Mouse (Mus musculus) megakaryocyte, adult 5-6 weeks (primary cell): ENCODE measurements around the gene Pgrmc1. TPM values are rescaled to one million over a fixed set of nuclear protein-coding genes. Genes with fewer than 3 reads are reported as not detected.
A peak's percentile ranks its signal among the peaks of the same experiment; 100 is the strongest.

Source experiments
- ATAC-seq: 2 replicates; pipeline ENCODE4 v1.8.0; 2016; ENCODE audit warnings: mild to moderate bottlenecking, inconsistent platforms; ENCODE audit not compliant: poor library complexity, severe bottlenecking
- total RNA-seq, 2 experiments: library from RNA; stranded (forward) in 1 of 2; stranded (reverse) in 1 of 2; fragments of 153-499, 151-499 nt in 1 of 2; fragments of 221-1000, 200-1000 nt in 1 of 2; gene quantifications; 2 replicates each; pipeline versions ENCODE4 v1.2.3 to v1.2.4; 2015 to 2017

The Pgrmc1 gene
- total RNA-seq, 2 experiments from 2014 or later: 45.5 to 47.8 TPM

GRCm38 (mm10) chrX:36602926-36603325 is 4.9 kb downstream of the Pgrmc1 start:
- no peak for ATAC-seq

GRCm38 (mm10) chrX:36604040-36604439 is 6.0 kb downstream of the Pgrmc1 start:
- no peak for ATAC-seq

- ATAC-seq: no peak
Observed at GRCm38 (mm10) chrX:36609117-36609516, 11.1 kb downstream of the Pgrmc1 start.

- no peak for ATAC-seq
Observed at GRCm38 (mm10) chrX:36628102-36628501, 30.1 kb downstream of the Pgrmc1 start.

- ATAC-seq: no peak
Observed at GRCm38 (mm10) chrX:36630771-36631170, 32.8 kb downstream of the Pgrmc1 start.

GRCm38 (mm10) chrX:36640046-36640445 is 42.0 kb downstream of the Pgrmc1 start:
- no peak for ATAC-seq

DNA sequence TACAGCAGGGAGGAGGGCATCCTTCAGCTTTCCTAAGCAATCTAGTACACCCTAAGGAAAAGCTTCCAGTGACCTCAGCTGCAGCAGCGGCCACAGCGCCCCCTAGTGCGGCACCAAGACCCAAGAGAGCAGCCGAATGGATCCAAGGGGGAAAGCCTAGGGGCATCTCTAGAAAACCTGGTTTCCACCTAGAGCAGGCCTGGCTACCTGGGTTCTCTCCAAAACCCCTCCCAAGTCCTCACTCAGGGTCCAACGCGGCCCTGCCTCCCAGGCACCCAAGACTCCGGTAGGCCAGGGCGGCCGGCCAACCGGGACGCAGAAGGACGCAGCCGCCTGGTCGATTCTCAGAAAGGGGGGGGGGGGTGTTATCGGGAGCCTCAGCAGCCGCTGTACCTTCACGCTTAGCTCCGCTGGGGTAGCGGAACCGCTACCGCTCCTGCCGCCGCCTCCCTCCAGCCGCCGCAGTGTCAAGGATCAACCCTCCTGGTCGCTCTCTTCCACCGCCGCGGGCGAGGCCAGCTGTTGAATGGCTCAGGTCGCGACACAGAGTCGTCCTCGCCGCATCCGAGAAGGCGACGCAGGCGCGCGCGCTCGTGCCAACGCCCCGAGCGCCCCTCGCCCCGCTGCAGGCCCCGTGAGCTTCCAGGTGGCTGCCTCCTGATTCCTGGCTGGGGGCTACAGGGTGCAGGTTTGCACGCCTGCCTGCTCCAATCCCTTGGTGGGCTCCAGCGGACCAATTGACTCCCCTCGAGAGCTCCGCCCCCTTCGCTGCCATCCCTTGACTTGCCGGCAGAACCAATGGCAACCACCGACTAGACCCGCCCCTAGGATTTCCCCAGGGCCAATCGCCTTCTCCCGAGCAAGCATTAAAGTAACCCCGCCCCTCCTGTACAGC is 46.9 kb downstream of the Pgrmc1 start, which contains the start of gene Akap17b:
Gene Akap17b (minus strand): TSS at position 739 of the 895 bp plus-strand sequence.
- ATAC-seq: peak; percentile 96

Other genes with a start within 250 kb of the Pgrmc1 start
- not detected in 2 replicates for gene Gm6268, start 196.9 kb upstream of the Pgrmc1 start, total RNA-seq (2015)
- gene Gm6268, start 196.9 kb upstream of the Pgrmc1 start, total RNA-seq (2017): not detected in 2 replicates
- not detected in 2 replicates for gene Gm14569, start 106.4 kb upstream of the Pgrmc1 start, total RNA-seq (2015)
- gene Gm14569, start 106.4 kb upstream of the Pgrmc1 start, total RNA-seq (2017): not detected in 2 replicates
- 0.59 and 1.9 TPM in 2 replicates for gene Akap17b, start 47.2 kb downstream of the Pgrmc1 start, total RNA-seq (2015)
- 1.1 and 3.8 TPM in 2 replicates for gene Akap17b, start 47.2 kb downstream of the Pgrmc1 start, total RNA-seq (2017)
- 2.3 and 3.9 TPM in 2 replicates for gene Slc25a43, start 145.5 kb downstream of the Pgrmc1 start, total RNA-seq (2015)
- 1.3 and 1.8 TPM in 2 replicates for gene Slc25a43, start 145.5 kb downstream of the Pgrmc1 start, total RNA-seq (2017)
- 699 and 817 TPM in 2 replicates for gene Slc25a5, start 197.4 kb downstream of the Pgrmc1 start, total RNA-seq (2015)
- 576 and 610 TPM in 2 replicates for gene Slc25a5, start 197.4 kb downstream of the Pgrmc1 start, total RNA-seq (2017)